Mouse (Mus musculus): ENCODE measurements at regions not wholly inside any gene's neighbourhood (a gene's known extent, or its start where the extent isn't known, plus 50 kb on each side); places are given as distances from the start of the nearest gene placed in this dataset.
"Not testable (repeated sequence)": the region's sequence is repeated elsewhere in the genome, so short reads cannot be mapped to it uniquely, and the experiment has no call there.

GRCm38 (mm10) chr16:29754579-29755199 is 175.6 kb downstream of the Opa1 start:
- ATAC-seq (ENCODE audit: low FRiP score, low read depth) = no peak
- no peak overlapping the region for H3K9ac ChIP-seq (replicated peaks)
- no peak overlapping the region for H3K4me2 ChIP-seq (replicated peaks)
- peaks cover 49% of the 10 kb centered on the region for H3K27me3 ChIP-seq
- WGBS = 71% methylated on average over 8 of the region's 8 CpGs
- H3K27ac ChIP-seq (replicated peaks) = no peak overlapping the region
- no peaks in the 10 kb centered on the region for H3K36me3 ChIP-seq
- no peaks in the 10 kb centered on the region; the same call in 1 of the 2 replicates for H3K4me1 ChIP-seq
- no peak overlapping the region for H3K4me3 ChIP-seq
- no peaks in the 10 kb centered on the region for H3K9me3 ChIP-seq

- peaks cover 75% of the 10 kb centered on the region for H3K27me3 ChIP-seq
- ATAC-seq (ENCODE audit: low FRiP score, low read depth) = no peak
- H3K4me2 ChIP-seq (replicated peaks) = no peak overlapping the region
- H3K4me3 ChIP-seq = no peak overlapping the region
- peaks cover 5% of the 10 kb centered on the region; the same call in 1 of the 2 replicates for H3K4me1 ChIP-seq
- no peaks in the 10 kb centered on the region for H3K9me3 ChIP-seq
- H3K9ac ChIP-seq (replicated peaks) = no peak overlapping the region
- 88% methylated on average over 3 of the region's 3 CpGs for whole genome bisulfite sequencing
- H3K36me3 ChIP-seq = no peaks in the 10 kb centered on the region
- no peak overlapping the region for H3K27ac ChIP-seq (replicated peaks)
Measured at GRCm38 (mm10) chr16:29758246-29758645, 179.1 kb downstream of the Opa1 start.

DNA sequence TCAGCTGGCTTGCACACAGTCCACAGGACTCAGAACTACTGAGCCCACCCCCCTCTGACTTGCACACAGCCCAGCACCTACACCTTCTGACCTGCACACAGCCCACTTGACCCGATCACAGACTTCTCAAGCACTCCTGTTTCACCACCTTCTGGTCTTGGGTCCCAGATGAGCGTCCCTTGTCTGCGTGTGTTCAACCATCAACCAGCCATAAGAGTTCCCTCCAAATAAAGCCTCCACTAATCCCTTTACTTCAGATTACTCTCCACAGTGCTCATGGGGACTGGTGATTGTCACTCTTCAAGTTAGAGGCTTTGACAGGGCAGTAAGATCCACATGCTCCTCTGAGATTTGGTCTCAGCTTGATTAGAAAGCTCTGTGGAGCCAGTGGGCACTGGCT is 180.3 kb downstream of the Opa1 start:
- no peak overlapping the region for H3K4me3 ChIP-seq
- no peaks in the 10 kb centered on the region for H3K9me3 ChIP-seq
- H3K36me3 ChIP-seq = no peaks in the 10 kb centered on the region
- no peak for ATAC-seq (ENCODE audit: low FRiP score, low read depth)
- H3K27me3 ChIP-seq = peaks cover 63% of the 10 kb centered on the region
- H3K9ac ChIP-seq (replicated peaks) = no peak overlapping the region
- H3K4me1 ChIP-seq = peaks cover 5% of the 10 kb centered on the region; the same call in 1 of the 2 replicates
- 62% methylated on average over 3 of the region's 3 CpGs for WGBS
- H3K27ac ChIP-seq (replicated peaks) = no peak overlapping the region
- no peak overlapping the region for H3K4me2 ChIP-seq (replicated peaks)

GRCm38 (mm10) chr16:29760627-29761026 is 181.5 kb downstream of the Opa1 start:
- no peak overlapping the region for H3K4me2 ChIP-seq (replicated peaks)
- H3K4me3 ChIP-seq = no peak overlapping the region
- H3K36me3 ChIP-seq = no peaks in the 10 kb centered on the region
- 87% methylated on average over 4 of the region's 4 CpGs for WGBS
- peaks cover 5% of the 10 kb centered on the region; the same call in 1 of the 2 replicates for H3K4me1 ChIP-seq
- no peak overlapping the region for H3K9ac ChIP-seq (replicated peaks)
- ATAC-seq (ENCODE audit: low FRiP score, low read depth) = no peak
- no peak overlapping the region for H3K27ac ChIP-seq (replicated peaks)
- H3K9me3 ChIP-seq = no peaks in the 10 kb centered on the region
- H3K27me3 ChIP-seq = peaks cover 55% of the 10 kb centered on the region

DNA sequence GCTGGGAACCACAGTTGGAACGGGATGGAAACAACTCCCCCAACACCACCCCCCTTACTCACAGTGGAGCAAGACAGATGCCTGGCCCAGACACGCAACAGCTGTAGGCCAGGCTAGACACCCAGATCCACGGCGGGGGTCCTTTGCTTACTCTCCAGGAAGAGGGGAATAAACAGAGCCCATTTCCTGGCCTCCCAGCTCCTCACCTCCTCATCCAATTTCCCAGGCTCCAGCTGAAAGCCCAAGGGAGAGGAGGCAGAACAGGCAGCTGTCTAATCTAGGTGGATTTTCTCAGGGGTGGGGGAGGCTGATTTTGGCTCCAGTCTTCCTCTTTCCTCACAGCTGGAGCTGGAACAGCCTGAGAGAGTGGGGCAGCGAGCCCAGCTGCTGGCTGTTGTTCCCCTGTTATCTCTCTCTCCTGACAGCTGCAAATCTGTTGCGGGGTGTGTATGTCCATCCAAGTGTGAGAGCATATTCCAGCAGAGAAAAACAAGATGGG is 182.7 kb downstream of the Opa1 start:
- Histone ChIP-seq H3K27me3 (peaks cover 51% of the 10 kb centered on the region), H3K4me1 (peaks cover 5% of the 10 kb centered on the region; the same call in 1 of the 2 replicates), H3K4me2 (replicated peaks) (no peak overlapping the region), H3K4me3 (no peak overlapping the region), H3K9me3 (no peaks in the 10 kb centered on the region), H3K36me3 (no peaks in the 10 kb centered on the region), H3K9ac (replicated peaks) (no peak overlapping the region), H3K27ac (replicated peaks) (no peak overlapping the region)
- ATAC-seq (ENCODE audit: low FRiP score, low read depth) = no peak
- WGBS = 32% methylated on average over 6 of the region's 6 CpGs

DNA sequence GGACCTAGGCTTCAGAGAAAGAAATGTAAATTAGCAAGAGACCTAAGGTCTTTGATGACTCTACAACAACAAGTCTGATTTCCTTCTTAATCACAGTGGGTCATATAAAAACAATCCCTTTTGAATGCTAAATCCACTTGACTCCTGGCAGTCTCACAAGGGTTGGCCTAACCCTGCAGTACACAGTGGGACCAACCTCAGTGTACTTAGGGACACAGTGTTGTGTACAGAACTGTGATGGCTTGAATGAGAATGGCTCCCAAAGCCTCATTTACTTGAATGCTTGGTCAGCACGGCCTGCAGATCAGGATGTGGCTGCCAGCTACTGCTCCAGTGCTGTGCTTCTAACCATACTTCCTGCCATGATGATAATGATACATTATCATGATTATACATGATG is 185.2 kb downstream of the Opa1 start:
- Histone ChIP-seq H3K9ac (replicated peaks) (no peak overlapping the region), H3K36me3 (no peaks in the 10 kb centered on the region), H3K4me1 (peaks cover 5% of the 10 kb centered on the region; the same call in 1 of the 2 replicates), H3K9me3 (no peaks in the 10 kb centered on the region), H3K4me3 (no peak overlapping the region), H3K4me2 (replicated peaks) (no peak overlapping the region), H3K27me3 (peaks cover 32% of the 10 kb centered on the region), H3K27ac (replicated peaks) (no peak overlapping the region)
- ATAC-seq (ENCODE audit: low FRiP score, low read depth) = no peak
- WGBS = 77% methylated on average over 1 of the region's 1 CpGs

DNA sequence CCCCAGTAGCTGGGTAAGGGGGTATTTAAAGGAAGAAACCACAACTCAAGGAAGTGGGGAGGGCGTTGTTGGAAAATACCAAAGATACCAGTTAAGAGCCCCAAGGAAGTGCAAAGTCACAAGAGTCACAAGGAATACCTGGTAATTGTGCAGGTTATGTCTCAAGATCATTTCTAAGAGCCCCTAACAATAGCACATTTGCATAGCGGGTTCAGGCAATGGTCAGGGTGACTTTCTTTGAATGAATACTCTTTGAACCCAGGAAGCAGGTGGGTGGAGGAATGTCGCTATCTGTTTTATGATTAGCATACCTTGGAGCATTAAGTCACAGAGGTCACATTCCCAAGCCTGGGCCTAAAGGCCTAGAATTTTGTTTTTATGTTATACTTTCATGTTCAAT is 186.7 kb downstream of the Opa1 start:
- H3K27ac ChIP-seq (replicated peaks); H3K9ac ChIP-seq (replicated peaks); H3K4me2 ChIP-seq (replicated peaks); ATAC-seq (ENCODE audit: low FRiP score, low read depth); H3K9me3 ChIP-seq; H3K36me3 ChIP-seq; H3K4me3 ChIP-seq; H3K4me1 ChIP-seq: not testable (repeated sequence)
- 93% methylated on average over 3 of the region's 3 CpGs for WGBS
- peaks cover 29% of the 10 kb centered on the region for H3K27me3 ChIP-seq

GRCm38 (mm10) chr16:29771320-29771719 is 192.2 kb downstream of the Opa1 start:
- Histone ChIP-seq H3K36me3 (no peaks in the 10 kb centered on the region), H3K27me3 (peaks cover 34% of the 10 kb centered on the region), H3K4me1 (peaks cover 17% of the 10 kb centered on the region), H3K9me3 (no peaks in the 10 kb centered on the region), H3K4me2 (replicated peaks) (no peak overlapping the region), H3K4me3 (no peak overlapping the region), H3K27ac (replicated peaks) (no peak overlapping the region), H3K9ac (replicated peaks) (no peak overlapping the region)
- no peak for ATAC-seq (ENCODE audit: low FRiP score, low read depth)
- WGBS = 34% methylated on average over 4 of the region's 4 CpGs

- Histone ChIP-seq H3K27me3 (peaks cover 40% of the 10 kb centered on the region), H3K9me3 (no peaks in the 10 kb centered on the region), H3K27ac (replicated peaks) (no peak overlapping the region), H3K4me2 (replicated peaks) (no peak overlapping the region), H3K9ac (replicated peaks) (no peak overlapping the region), H3K4me1 (peaks cover 17% of the 10 kb centered on the region), H3K36me3 (no peaks in the 10 kb centered on the region), H3K4me3 (no peak overlapping the region)
- 19% methylated on average over 13 of the region's 13 CpGs for WGBS
- no peak for ATAC-seq (ENCODE audit: low FRiP score, low read depth)
Measured at GRCm38 (mm10) chr16:29771728-29772608, 192.8 kb downstream of the Opa1 start.

- Histone ChIP-seq H3K9me3 (no peaks in the 10 kb centered on the region), H3K27me3 (peaks cover 40% of the 10 kb centered on the region), H3K4me1 (peaks cover 17% of the 10 kb centered on the region), H3K36me3 (no peaks in the 10 kb centered on the region), H3K4me3 (no peak overlapping the region), H3K4me2 (replicated peaks) (no peak overlapping the region), H3K9ac (replicated peaks) (no peak overlapping the region), H3K27ac (replicated peaks) (no peak overlapping the region)
- 68% methylated on average over 12 of the region's 12 CpGs for WGBS
- no peak for ATAC-seq (ENCODE audit: low FRiP score, low read depth)
Measured at GRCm38 (mm10) chr16:29772609-29772988, 193.5 kb downstream of the Opa1 start.

- Histone ChIP-seq H3K27ac (replicated peaks) (no peak overlapping the region), H3K27me3 (peaks cover 40% of the 10 kb centered on the region), H3K36me3 (no peaks in the 10 kb centered on the region), H3K4me1 (peaks cover 17% of the 10 kb centered on the region), H3K4me3 (no peak overlapping the region), H3K9ac (replicated peaks) (no peak overlapping the region), H3K4me2 (replicated peaks) (no peak overlapping the region), H3K9me3 (no peaks in the 10 kb centered on the region)
- no peak for ATAC-seq (ENCODE audit: low FRiP score, low read depth)
- WGBS = 87% methylated on average over 6 of the region's 6 CpGs
Measured at GRCm38 (mm10) chr16:29773056-29773455, 193.9 kb downstream of the Opa1 start.

- peaks cover 17% of the 10 kb centered on the region for H3K4me1 ChIP-seq
- no peak overlapping the region for H3K9ac ChIP-seq (replicated peaks)
- no peak overlapping the region for H3K4me2 ChIP-seq (replicated peaks)
- peaks cover 39% of the 10 kb centered on the region for H3K27me3 ChIP-seq
- no peaks in the 10 kb centered on the region for H3K36me3 ChIP-seq
- H3K27ac ChIP-seq (replicated peaks) = no peak overlapping the region
- ATAC-seq (ENCODE audit: low FRiP score, low read depth) = no peak
- 20% methylated on average over 2 of the region's 2 CpGs for WGBS
- no peaks in the 10 kb centered on the region for H3K9me3 ChIP-seq
- no peak overlapping the region for H3K4me3 ChIP-seq
Measured at GRCm38 (mm10) chr16:29774949-29775348, 195.8 kb downstream of the Opa1 start.
